In the genomic region with DNA sequence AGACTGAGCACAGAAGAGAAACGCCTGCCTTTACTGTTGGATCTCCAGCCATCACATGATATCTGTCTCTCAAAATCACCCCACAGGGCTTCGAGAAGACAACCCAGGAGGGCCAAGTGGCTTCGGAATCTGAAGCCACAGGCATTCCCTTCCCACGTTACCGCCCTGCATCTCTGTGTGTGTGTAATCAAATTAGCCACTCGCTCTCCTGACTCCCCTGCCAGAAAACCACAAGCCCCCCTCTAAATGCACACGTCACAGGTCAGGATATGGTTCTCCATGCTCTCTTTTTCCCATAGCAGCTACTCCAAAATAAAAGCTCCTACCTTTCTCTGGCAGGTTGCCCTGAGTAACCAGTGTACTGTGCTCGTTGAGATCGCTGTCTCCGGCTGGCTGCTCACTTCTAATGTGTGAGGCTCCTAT, we compare ENCODE assay signal across 9 mouse cellular contexts. TPM values are rescaled to one million over a fixed set of nuclear protein-coding genes. Genes with fewer than 3 reads are reported as not detected.
DNase-seq lines count a peak whose midpoint lies in the region; TF ChIP-seq lines count a peak whose summit lies in the region.
"Had no signal": no experiment of that assay in that cellular context is flagged by ENCODE, and none has a peak within 500 bp of the region (broad histone marks: within the 10 kb centered on the region; RNA-seq: fewer than 3 reads in every experiment).

No protein-coding gene starts in this region.

- WGBS in hindbrain, embryonic 10.5 days: 23% methylated on average over 10 of the region's 10 CpGs

- H3K79me2 ChIP-seq in myocyte (ENCODE audit: control insufficient read depth, insufficient read depth): no peaks in the 10 kb centered on the region

- H3K27me3 ChIP-seq in hindbrain, embryonic 10.5 days (ENCODE audit: insufficient read depth, poor library complexity, severe bottlenecking): no peaks in the 10 kb centered on the region
- H3K27me3 ChIP-seq in myocyte (ENCODE audit: control insufficient read depth, insufficient read depth, insufficient read length): no peaks in the 10 kb centered on the region

- intact Hi-C loops in left cerebral cortex, postnatal 14 days (cut with DNase I): no loop called here

- peak overlapping the region; percentile 66 for H3K27ac ChIP-seq in hindbrain, embryonic 10.5 days

- peaks cover 13% of the 10 kb centered on the region for H3K4me1 ChIP-seq in hindbrain, embryonic 10.5 days (replicated peaks)

- no peaks in the 10 kb centered on the region for H3K9me3 ChIP-seq in hindbrain, embryonic 10.5 days

- no peak for TF ChIP-seq POLR2A in myocyte (IDR thresholded peaks at IDR 0.05; ENCODE audit: insufficient read length, low read depth)

- no peaks in the 10 kb centered on the region for H3K36me3 ChIP-seq in hindbrain, embryonic 10.5 days
- no peaks in the 10 kb centered on the region for H3K36me3 ChIP-seq in myocyte (ENCODE audit: control insufficient read depth, insufficient read depth)

- H3ac ChIP-seq in myocyte (ENCODE audit: control insufficient read depth, insufficient read length): no peak overlapping the region

- DNase-seq in left cerebral cortex, adult 9 months (ENCODE audit: low spot score in 2 of 2): peak; percentile 5 to 16
- no peak for DNase-seq in left cerebral cortex, adult 18-20 months (ENCODE audit: low spot score in 2 of 2)
- DNase-seq in embryo, embryonic 10 days (ENCODE audit: low spot score): peak; percentile 63
- peak; percentile 25 for DNase-seq in hindbrain, embryonic 10.5 days (ENCODE audit: low spot score)
- peak; percentile 48 to 81 for DNase-seq in left cerebral cortex, postnatal 14 days (ENCODE audit: low spot score in 2 of 2)
- no peak for DNase-seq in thymus, adult 18-20 months
- DNase-seq in urinary bladder, adult 2 months (ENCODE audit: low spot score): no peak

- H3K4me3 ChIP-seq in hindbrain, embryonic 10.5 days: peak overlapping the region; percentile 32
- H3K4me3 ChIP-seq in myocyte: no peak overlapping the region

- peak overlapping the region; percentile 30 for H3K4me2 ChIP-seq in myocyte (ENCODE audit: low read depth)

TF ChIP-seq in myocyte, 11 proteins besides CTCF, POLR2A, EP300 and RAD21:
- TF ChIP-seq SRF (IDR thresholded peaks at IDR 0.05; ENCODE audit: control insufficient read depth, insufficient read length, low read depth) (no peak), E2F4 (IDR thresholded peaks at IDR 0.05; ENCODE audit: insufficient read depth) (no peak), POLR2AphosphoS2 (IDR thresholded peaks at IDR 0.05; ENCODE audit: insufficient read length, low read depth) (no peak), TCF3 (IDR thresholded peaks at IDR 0.05; ENCODE audit: insufficient read length, low read depth) (no peak), MAX (IDR thresholded peaks at IDR 0.05; ENCODE audit: low read depth) (no peak), CEBPB (IDR thresholded peaks at IDR 0.05; ENCODE audit: insufficient read depth, poor library complexity, severe bottlenecking) (no peak), MYOG (IDR thresholded peaks at IDR 0.05; ENCODE audit: control insufficient read depth in 1 of 3, insufficient read depth in 1 of 3, insufficient read length in 2 of 3, low read depth in 2 of 3) (no peak), TCF12 (IDR thresholded peaks at IDR 0.05; ENCODE audit: insufficient read depth, poor library complexity, severe bottlenecking) (no peak)

RNA-seq across cellular contexts. Expression of a gene that starts 32.0 kb away (rescaled TPM):
- total RNA-seq in left cerebral cortex, adult 18-20 months (2021): 100 to 1,000 TPM in 1 of 2 experiments, 10 to 100 TPM in 1; 98.9 to 102 TPM
- 156 and 159 TPM in 2 replicates for polyA plus RNA-seq in hindbrain, embryonic 10.5 days (2016; fragmentation: Nextera tagmentation; extraction: Ambion mirVana)
- total RNA-seq in left cerebral cortex, postnatal 14 days (2021): 100 to 1,000 TPM in 1 of 2 experiments, 10 to 100 TPM in 1; 93.7 to 102 TPM
- polyA plus RNA-seq in myocyte (2012; fragmentation: generic; extraction: Trizol): 113 TPM
- polyA plus RNA-seq in urinary bladder, adult 2 months (2012; rRNA removed): 87.2 and 87.6 TPM in 2 replicates

RNA-seq across cellular contexts. Expression of a gene that starts 32.6 kb away (rescaled TPM):
- total RNA-seq in left cerebral cortex, adult 18-20 months (2021): under 1 TPM; 0.82 to 0.88 TPM
- 2.7 and 3.2 TPM in 2 replicates for polyA plus RNA-seq in hindbrain, embryonic 10.5 days (2016; fragmentation: Nextera tagmentation; extraction: Ambion mirVana)
- total RNA-seq in left cerebral cortex, postnatal 14 days (2021): under 1 TPM in 1 of 2 experiments, not detected in 1; 0.40 TPM
- 3.3 TPM for polyA plus RNA-seq in myocyte (2012; fragmentation: generic; extraction: Trizol)
- 0.28 and 0.61 TPM in 2 replicates for polyA plus RNA-seq in urinary bladder, adult 2 months (2012; rRNA removed)
- total RNA-seq: layer of hippocampus, postnatal 36 days had no signal

Comparison
In these comparisons a context has a peak if more than half of its experiments do, and no peak if none do; other contexts are left out.
1. DNase-seq: peak in left cerebral cortex, adult 9 months (2 of 2), embryo, embryonic 10 days (single experiment), hindbrain, embryonic 10.5 days (single experiment) and left cerebral cortex, postnatal 14 days (2 of 2); none in left cerebral cortex, adult 18-20 months (0 of 2), thymus, adult 18-20 months (0 of 2) and urinary bladder, adult 2 months (single experiment).